Mouse (Mus musculus): ENCODE data around the gene Zxdb. TPM values are rescaled to one million over a fixed set of nuclear protein-coding genes. Genes with fewer than 3 reads are reported as not detected.
"Not testable (repeated sequence)": the region's sequence is repeated elsewhere in the genome, so short reads cannot be mapped to it uniquely, and the experiment has no call there.

Zxdb gene
- 1.4 and 1.6 TPM in 2 replicates for polyA plus RNA-seq (2015; fragmentation: Nextera tagmentation; extraction: Ambion mirVana)

DNA sequence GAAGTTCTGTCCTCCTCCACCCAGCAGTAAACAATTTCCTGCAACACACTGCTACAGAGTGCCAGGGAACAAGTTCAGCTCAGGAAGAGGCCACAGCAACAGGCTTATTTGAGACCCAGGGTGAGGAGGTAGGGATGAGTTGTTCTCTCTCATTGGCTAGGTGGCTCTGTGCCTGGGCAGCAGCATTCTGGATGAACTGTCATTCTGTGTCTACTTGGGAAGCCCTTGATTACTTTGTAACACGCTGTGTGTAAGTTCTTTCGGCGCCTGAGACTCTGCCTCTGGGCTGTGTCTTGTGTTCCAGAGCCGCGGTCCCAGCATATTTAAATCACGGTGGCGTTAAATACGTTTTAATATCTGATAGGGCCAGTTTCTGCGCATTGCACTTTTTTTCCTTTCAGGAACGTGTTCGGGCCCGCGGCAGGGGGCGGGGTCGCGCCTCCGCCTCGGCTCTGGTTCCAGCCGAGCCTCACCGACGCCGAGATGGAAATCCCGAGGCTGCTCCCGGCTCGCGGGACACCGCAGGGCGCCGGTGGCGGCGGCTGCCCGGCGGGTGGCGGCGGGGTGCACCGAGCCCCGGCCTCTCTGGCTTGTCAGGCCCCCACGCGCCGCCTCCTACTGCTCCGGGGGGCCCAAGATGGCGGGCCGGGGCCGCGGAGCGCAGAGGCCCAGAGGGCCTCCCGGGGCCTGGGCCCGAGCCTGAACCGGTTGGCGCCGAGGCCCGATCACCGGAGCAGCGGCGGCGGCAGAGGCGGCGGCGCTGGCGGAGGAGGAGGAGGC, at the start of gene Zxdb:
Zxdb (plus strand) TSS at position 378 of the 780 bp plus-strand sequence.
- not testable (repeated sequence) for H3K9me3 ChIP-seq (replicated peaks; ENCODE audit: control insufficient read depth, low read length, poor library complexity, severe bottlenecking); H3K36me3 ChIP-seq (ENCODE audit: control insufficient read depth, insufficient read depth, low read length); H3K27me3 ChIP-seq (ENCODE audit: control insufficient read depth, insufficient read depth, low read depth, low read length); H3K4me2 ChIP-seq (ENCODE audit: low read length); H3K27ac ChIP-seq (ENCODE audit: low read length); H3K4me1 ChIP-seq (ENCODE audit: control insufficient read depth, insufficient read depth, low read length); H3K9ac ChIP-seq (ENCODE audit: low read depth, low read length)
- peak; percentile 85 for ATAC-seq
- peak within 1 kb of the TSS; percentile 33 for H3K4me3 ChIP-seq (ENCODE audit: low read depth, low read length)
- WGBS = no CpG with 5 or more reads among the region's 60 CpGs

DNA sequence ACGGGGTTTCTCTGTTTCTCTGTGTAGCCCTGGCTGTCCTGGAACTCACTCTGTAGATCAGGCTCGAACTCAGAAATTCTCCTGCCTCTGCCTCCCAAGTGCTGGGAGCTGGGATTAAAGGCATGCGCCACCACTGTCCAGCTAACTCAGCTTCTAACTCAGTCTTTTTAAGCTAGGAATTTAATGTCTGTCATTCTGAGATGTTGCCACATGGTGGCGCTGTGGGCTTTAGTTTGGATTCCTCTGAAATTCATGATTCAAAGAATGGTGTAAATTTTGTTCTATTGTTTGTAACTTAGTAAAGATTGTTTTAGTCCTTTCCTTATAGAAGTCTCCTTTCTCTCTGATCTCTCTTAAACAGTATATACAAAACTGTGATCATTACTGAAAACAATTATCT, 49.4 kb upstream of the Zxdb start:
- Histone ChIP-seq H3K27me3 (ENCODE audit: control insufficient read depth, insufficient read depth, low read depth, low read length) (no peaks in the 10 kb centered on the region), H3K9me3 (replicated peaks; ENCODE audit: control insufficient read depth, low read length, poor library complexity, severe bottlenecking) (no peaks in the 10 kb centered on the region), H3K27ac (ENCODE audit: low read length) (no peak overlapping the region), H3K4me3 (ENCODE audit: low read depth, low read length) (no peak overlapping the region), H3K4me1 (ENCODE audit: control insufficient read depth, insufficient read depth, low read length) (no peaks in the 10 kb centered on the region), H3K4me2 (ENCODE audit: low read length) (no peak overlapping the region), H3K9ac (ENCODE audit: low read depth, low read length) (no peak overlapping the region), H3K36me3 (ENCODE audit: control insufficient read depth, insufficient read depth, low read length) (no peaks in the 10 kb centered on the region)
- 43% methylated on average over 4 of the region's 4 CpGs for WGBS
- no peak for ATAC-seq

DNA sequence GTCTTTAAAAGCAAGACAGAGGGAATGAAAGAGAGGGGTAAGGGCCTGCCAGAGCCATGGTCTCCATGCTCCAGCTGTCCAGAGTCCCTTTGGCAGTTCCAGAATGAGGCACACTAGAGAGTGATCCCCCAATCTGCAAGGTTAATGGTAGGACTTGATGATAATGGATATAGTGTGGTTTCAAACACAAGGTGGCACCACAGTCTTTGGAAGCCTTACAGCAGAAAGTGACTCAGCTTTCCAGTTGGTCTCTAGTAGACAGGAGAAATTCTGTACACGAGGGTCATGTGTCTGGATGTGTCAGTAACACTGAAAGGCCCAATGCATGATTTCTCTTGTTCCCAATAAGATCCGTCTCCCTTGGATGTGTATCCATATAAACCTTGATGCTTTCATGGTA, 42.8 kb upstream of the Zxdb start:
- H3K4me2 ChIP-seq (ENCODE audit: low read length); H3K27ac ChIP-seq (ENCODE audit: low read length); ATAC-seq; H3K9ac ChIP-seq (ENCODE audit: low read depth, low read length); H3K4me3 ChIP-seq (ENCODE audit: low read depth, low read length); H3K36me3 ChIP-seq (ENCODE audit: control insufficient read depth, insufficient read depth, low read length); H3K9me3 ChIP-seq (replicated peaks; ENCODE audit: control insufficient read depth, low read length, poor library complexity, severe bottlenecking); H3K4me1 ChIP-seq (ENCODE audit: control insufficient read depth, insufficient read depth, low read length); H3K27me3 ChIP-seq (ENCODE audit: control insufficient read depth, insufficient read depth, low read depth, low read length): not testable (repeated sequence)
- no CpG with 5 or more reads among the region's 2 CpGs for WGBS

DNA sequence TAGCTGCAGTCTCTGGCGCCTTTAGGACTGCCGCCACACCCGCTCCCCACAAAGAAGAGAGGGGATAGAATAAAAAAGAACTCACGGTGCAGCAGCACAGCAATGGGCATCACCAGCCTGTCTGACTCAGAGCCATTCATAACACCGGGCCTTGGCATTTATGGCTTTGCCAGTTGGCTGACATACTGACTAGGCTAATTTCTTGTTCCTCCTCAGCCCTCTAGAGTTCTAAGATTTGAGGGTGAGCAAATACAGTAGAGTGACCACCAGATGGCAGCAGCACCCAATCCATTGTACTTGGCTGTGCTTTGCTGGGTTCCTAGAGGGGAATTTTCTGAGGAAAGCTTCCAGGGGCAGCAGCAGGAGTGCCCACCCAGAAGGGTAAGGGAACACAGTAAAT, 34.8 kb upstream of the Zxdb start:
- H3K4me1 ChIP-seq (ENCODE audit: control insufficient read depth, insufficient read depth, low read length); H3K4me3 ChIP-seq (ENCODE audit: low read depth, low read length); H3K27ac ChIP-seq (ENCODE audit: low read length); H3K9ac ChIP-seq (ENCODE audit: low read depth, low read length); H3K36me3 ChIP-seq (ENCODE audit: control insufficient read depth, insufficient read depth, low read length); H3K4me2 ChIP-seq (ENCODE audit: low read length); H3K27me3 ChIP-seq (ENCODE audit: control insufficient read depth, insufficient read depth, low read depth, low read length); H3K9me3 ChIP-seq (replicated peaks; ENCODE audit: control insufficient read depth, low read length, poor library complexity, severe bottlenecking): not testable (repeated sequence)
- peak; percentile 92 for ATAC-seq
- 92% methylated on average over 5 of the region's 5 CpGs for WGBS

DNA sequence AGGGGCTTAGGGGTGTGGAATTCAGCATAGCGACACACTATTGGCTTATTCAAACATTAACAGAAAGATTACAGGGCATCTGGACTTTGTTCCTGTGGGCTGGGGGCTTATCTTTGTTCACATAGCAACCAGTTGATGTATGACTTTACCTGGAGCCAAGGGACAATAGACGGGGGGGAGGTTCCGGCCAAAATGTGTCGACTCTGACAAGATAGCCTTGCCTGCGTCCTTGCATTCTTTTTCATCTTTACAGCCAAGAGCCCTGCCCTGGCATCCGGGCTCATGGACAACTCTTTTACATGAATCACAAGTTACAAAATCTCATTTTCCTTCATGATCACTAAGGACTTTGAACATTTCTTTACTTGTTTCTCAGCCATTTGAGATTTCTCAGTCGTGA, 17.7 kb upstream of the Zxdb start:
- 94% methylated on average over 6 of the region's 7 CpGs for WGBS
- not testable (repeated sequence) for H3K27ac ChIP-seq (ENCODE audit: low read length); H3K4me3 ChIP-seq (ENCODE audit: low read depth, low read length); ATAC-seq; H3K36me3 ChIP-seq (ENCODE audit: control insufficient read depth, insufficient read depth, low read length); H3K9me3 ChIP-seq (replicated peaks; ENCODE audit: control insufficient read depth, low read length, poor library complexity, severe bottlenecking); H3K27me3 ChIP-seq (ENCODE audit: control insufficient read depth, insufficient read depth, low read depth, low read length); H3K9ac ChIP-seq (ENCODE audit: low read depth, low read length); H3K4me1 ChIP-seq (ENCODE audit: control insufficient read depth, insufficient read depth, low read length); H3K4me2 ChIP-seq (ENCODE audit: low read length)

DNA sequence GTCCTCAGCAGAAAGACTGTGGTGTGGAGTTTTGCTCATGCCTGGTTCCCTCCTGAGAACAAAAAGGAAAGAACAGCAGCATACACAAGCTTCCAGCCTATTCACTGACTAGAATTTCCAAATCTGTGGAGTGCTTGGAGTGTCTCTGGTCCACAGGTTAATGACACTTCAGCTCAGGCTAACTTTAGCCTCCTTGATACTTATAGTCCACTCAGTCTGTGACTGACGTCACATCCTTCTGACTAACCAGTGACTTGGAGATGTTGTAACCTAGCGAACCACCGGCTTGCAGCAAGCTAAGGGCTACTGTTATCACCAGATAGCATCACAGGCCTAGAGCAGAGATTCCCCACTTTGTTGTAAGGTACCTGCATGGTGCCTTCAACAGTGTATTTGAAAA, 14.6 kb upstream of the Zxdb start:
- not testable (repeated sequence) for H3K4me2 ChIP-seq (ENCODE audit: low read length); H3K9ac ChIP-seq (ENCODE audit: low read depth, low read length); H3K9me3 ChIP-seq (replicated peaks; ENCODE audit: control insufficient read depth, low read length, poor library complexity, severe bottlenecking); H3K4me3 ChIP-seq (ENCODE audit: low read depth, low read length); H3K27me3 ChIP-seq (ENCODE audit: control insufficient read depth, insufficient read depth, low read depth, low read length); ATAC-seq; H3K4me1 ChIP-seq (ENCODE audit: control insufficient read depth, insufficient read depth, low read length); H3K36me3 ChIP-seq (ENCODE audit: control insufficient read depth, insufficient read depth, low read length); H3K27ac ChIP-seq (ENCODE audit: low read length)
- WGBS = no CpG with 5 or more reads among the region's 3 CpGs

DNA sequence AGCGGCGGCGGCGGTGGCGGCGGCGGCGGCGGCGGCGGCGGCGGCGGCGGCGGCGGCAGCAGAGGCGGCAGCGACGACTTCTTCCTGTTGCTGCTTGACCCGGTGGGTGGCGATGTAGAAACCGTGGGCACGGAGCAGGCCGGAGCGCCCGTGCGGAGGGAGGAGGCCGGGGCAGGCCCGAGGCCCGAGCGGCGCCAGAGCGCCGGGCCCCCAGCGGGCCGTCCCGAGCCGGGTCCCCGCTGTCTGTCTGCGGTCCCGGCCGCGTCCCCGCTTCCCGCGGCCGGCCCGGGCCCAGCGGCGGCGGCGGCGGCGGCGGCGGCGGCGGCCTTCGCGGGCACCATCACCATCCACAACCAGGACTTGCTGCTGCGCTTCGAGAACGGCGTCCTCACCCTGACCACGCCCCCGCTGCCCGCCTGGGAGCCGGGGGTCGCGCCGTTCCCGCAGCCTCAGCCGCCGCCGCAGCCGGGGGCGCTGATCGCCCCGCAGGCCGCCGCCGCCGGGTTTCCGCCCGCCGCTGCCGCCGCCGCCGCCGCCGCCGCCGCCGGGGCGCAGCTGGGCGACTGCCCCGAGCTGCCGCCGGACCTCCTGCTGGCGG, 702 bp downstream of the Zxdb start:
- ATAC-seq = peak; percentile 79
- H3K9me3 ChIP-seq (replicated peaks; ENCODE audit: control insufficient read depth, low read length, poor library complexity, severe bottlenecking); H3K36me3 ChIP-seq (ENCODE audit: control insufficient read depth, insufficient read depth, low read length); H3K4me2 ChIP-seq (ENCODE audit: low read length); H3K27ac ChIP-seq (ENCODE audit: low read length); H3K4me1 ChIP-seq (ENCODE audit: control insufficient read depth, insufficient read depth, low read length); H3K9ac ChIP-seq (ENCODE audit: low read depth, low read length); H3K27me3 ChIP-seq (ENCODE audit: control insufficient read depth, insufficient read depth, low read depth, low read length): not testable (repeated sequence)
- H3K4me3 ChIP-seq (ENCODE audit: low read depth, low read length) = peak overlapping the region; percentile 33
- 0% methylated on average over 10 of the region's 102 CpGs for WGBS

DNA sequence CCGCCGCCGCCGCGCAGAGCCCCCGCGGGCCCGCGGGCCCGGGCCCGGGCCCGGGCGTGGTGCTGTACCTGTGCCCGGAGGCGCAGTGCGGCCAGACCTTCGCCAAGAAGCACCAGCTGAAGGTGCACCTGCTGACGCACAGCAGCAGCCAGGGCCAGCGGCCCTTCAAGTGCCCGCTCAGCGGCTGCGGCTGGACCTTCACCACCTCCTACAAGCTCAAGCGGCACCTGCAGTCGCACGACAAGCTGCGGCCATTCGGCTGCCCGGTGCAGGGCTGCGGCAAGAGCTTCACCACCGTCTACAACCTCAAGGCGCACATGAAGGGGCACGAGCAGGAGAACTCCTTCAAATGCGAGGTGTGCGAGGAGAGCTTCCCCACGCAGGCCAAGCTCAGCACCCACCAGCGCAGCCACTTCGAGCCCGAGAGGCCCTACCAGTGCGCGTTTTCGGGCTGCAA, 1.3 kb downstream of the Zxdb start:
- not testable (repeated sequence) for H3K4me2 ChIP-seq (ENCODE audit: low read length); H3K27me3 ChIP-seq (ENCODE audit: control insufficient read depth, insufficient read depth, low read depth, low read length); H3K9ac ChIP-seq (ENCODE audit: low read depth, low read length); H3K4me1 ChIP-seq (ENCODE audit: control insufficient read depth, insufficient read depth, low read length); H3K9me3 ChIP-seq (replicated peaks; ENCODE audit: control insufficient read depth, low read length, poor library complexity, severe bottlenecking); H3K27ac ChIP-seq (ENCODE audit: low read length); H3K36me3 ChIP-seq (ENCODE audit: control insufficient read depth, insufficient read depth, low read length)
- ATAC-seq = peak; percentile 44
- H3K4me3 ChIP-seq (ENCODE audit: low read depth, low read length) = peak overlapping the region; percentile 33; the same call in 1 of the 2 replicates
- WGBS = no CpG with 5 or more reads among the region's 41 CpGs

DNA sequence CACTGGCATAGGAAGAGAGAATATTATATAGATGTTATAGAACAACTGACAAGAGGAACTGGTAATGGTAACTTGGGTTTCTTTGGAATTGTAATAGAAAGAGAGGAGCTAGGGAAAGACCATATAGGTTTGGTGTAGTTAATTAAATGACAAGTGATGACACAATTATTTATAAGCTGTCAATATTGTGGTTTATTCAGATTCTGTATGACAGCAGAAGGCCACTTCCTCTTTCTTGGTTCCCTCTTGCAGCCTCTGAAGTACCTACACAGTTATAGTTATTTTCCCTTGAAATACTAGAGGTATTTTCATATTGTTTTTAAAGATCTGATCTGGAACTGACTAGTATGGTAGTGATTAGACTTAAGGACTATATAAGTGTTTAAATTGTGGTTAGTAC, 7.2 kb downstream of the Zxdb start:
- H3K9ac ChIP-seq (ENCODE audit: low read depth, low read length) = no peak overlapping the region
- no peaks in the 10 kb centered on the region for H3K4me1 ChIP-seq (ENCODE audit: control insufficient read depth, insufficient read depth, low read length)
- H3K27me3 ChIP-seq (ENCODE audit: control insufficient read depth, insufficient read depth, low read depth, low read length) = no peaks in the 10 kb centered on the region
- no peaks in the 10 kb centered on the region for H3K9me3 ChIP-seq (replicated peaks; ENCODE audit: control insufficient read depth, low read length, poor library complexity, severe bottlenecking)
- ATAC-seq = no peak
- no peak overlapping the region for H3K4me3 ChIP-seq (ENCODE audit: low read depth, low read length)
- H3K4me2 ChIP-seq (ENCODE audit: low read length) = no peak overlapping the region
- H3K36me3 ChIP-seq (ENCODE audit: control insufficient read depth, insufficient read depth, low read length) = no peaks in the 10 kb centered on the region
- no peak overlapping the region for H3K27ac ChIP-seq (ENCODE audit: low read length)

Measured in midbrain, embryonic 16.5 days (tissue).